Comparison of ENCODE assay signal across 8 mouse cellular contexts in genomic region chr17:49427631-49428238, GRCm38 (mm10). TPM values are rescaled to one million over a fixed set of nuclear protein-coding genes. Genes with fewer than 3 reads are reported as not detected.
A peak's percentile ranks its signal among the peaks of the same experiment; 100 is the strongest.
DNase-seq lines count a peak whose midpoint lies in the region; ATAC-seq and TF ChIP-seq lines count a peak whose summit lies in the region.

No protein-coding gene starts in this region.

- no peaks in the 10 kb centered on the region for H3K9me3 ChIP-seq in ES-E14 (ENCODE audit: control insufficient read depth, insufficient read depth, low read depth, low read length)
- H3K9me3 ChIP-seq in forebrain, embryonic 11.5 days (ENCODE audit: control insufficient read depth, low read length), result no peaks in the 10 kb centered on the region
- no peaks in the 10 kb centered on the region for H3K9me3 ChIP-seq in limb, embryonic 11.5 days (ENCODE audit: control insufficient read depth, low read length)
- H3K9me3 ChIP-seq in neural tube, embryonic 14.5 days (ENCODE audit: control insufficient read depth, low read length), result no peaks in the 10 kb centered on the region

- peak; percentile 60 for ATAC-seq in forebrain, embryonic 11.5 days (replicated peaks; ENCODE audit: low FRiP score)
- peak; percentile 19; the same call in 1 of the 2 replicates for ATAC-seq in limb, embryonic 11.5 days (ENCODE audit: insufficient number of reproducible peaks, low FRiP score, low TSS enrichment, low read depth)
- ATAC-seq in neural tube, embryonic 14.5 days (ENCODE audit: low read depth), result peak; percentile 47

- H3K27ac ChIP-seq in ES-E14 (ENCODE audit: insufficient read depth, low read depth, low read length, poor library complexity, severe bottlenecking), result no peak overlapping the region
- H3K27ac ChIP-seq in forebrain, embryonic 11.5 days (ENCODE audit: low read depth, low read length), result no peak overlapping the region
- no peak overlapping the region for H3K27ac ChIP-seq in limb, embryonic 11.5 days (replicated peaks; ENCODE audit: low read depth, low read length)
- no peak overlapping the region for H3K27ac ChIP-seq in neural tube, embryonic 14.5 days (ENCODE audit: low read depth, low read length)

- 19% methylated on average over 9 of the region's 9 CpGs for WGBS in forebrain, embryonic 11.5 days
- WGBS in limb, embryonic 11.5 days, result 21% methylated on average over 9 of the region's 9 CpGs
- WGBS in neural tube, embryonic 14.5 days, result 17% methylated on average over 9 of the region's 9 CpGs

- H3K4me3 ChIP-seq in ES-E14 (ENCODE audit: insufficient read depth in 1 of 2, low read depth in 1 of 2, low read length in 2 of 2, poor library complexity in 1 of 2, severe bottlenecking in 1 of 2), result peak overlapping the region; percentile 17 to 78; a peak in 3 of 4 replicates
- peak overlapping the region; percentile 60 for H3K4me3 ChIP-seq in forebrain, embryonic 11.5 days (ENCODE audit: low read depth, low read length)
- H3K4me3 ChIP-seq in limb, embryonic 11.5 days (ENCODE audit: low read depth, low read length), result no peak overlapping the region; the same call in 1 of the 2 replicates
- H3K4me3 ChIP-seq in neural tube, embryonic 14.5 days (ENCODE audit: low read depth, low read length), result peak overlapping the region; percentile 66

- H3K4me1 ChIP-seq in ES-E14 (ENCODE audit: control insufficient read depth in 2 of 2, insufficient read depth in 2 of 2, low read length in 2 of 2, poor library complexity in 1 of 2), result peaks cover 2 to 6% of the 10 kb centered on the region in 2 experiments; a peak in 3 of 4 replicates
- H3K4me1 ChIP-seq in forebrain, embryonic 11.5 days (replicated peaks; ENCODE audit: control insufficient read depth, insufficient read depth, low read length), result no peaks in the 10 kb centered on the region; the same call in 1 of the 2 replicates
- peaks cover 6% of the 10 kb centered on the region; the same call in 1 of the 2 replicates for H3K4me1 ChIP-seq in limb, embryonic 11.5 days (ENCODE audit: control insufficient read depth, insufficient read depth, low read length)
- H3K4me1 ChIP-seq in neural tube, embryonic 14.5 days (ENCODE audit: control insufficient read depth, insufficient read depth, low read length), result peaks cover 4% of the 10 kb centered on the region; the same call in 1 of the 2 replicates

- no peak overlapping the region for H3K9ac ChIP-seq in ES-E14 (ENCODE audit: insufficient read depth, low read depth, low read length, poor library complexity, severe bottlenecking)
- peak overlapping the region; percentile 74; the same call in 1 of the 2 replicates for H3K9ac ChIP-seq in forebrain, embryonic 11.5 days (ENCODE audit: low read length)
- no peak overlapping the region for H3K9ac ChIP-seq in limb, embryonic 11.5 days (ENCODE audit: low read length)
- H3K9ac ChIP-seq in neural tube, embryonic 14.5 days (replicated peaks; ENCODE audit: low read depth, low read length), result no peak overlapping the region

- in situ Hi-C loops in ES-E14 (cut with MboI; ENCODE audit: low sequenced_read_pairs in 2 of 2, unreplicated experiment in 2 of 2), result no loop called here

- no peaks in the 10 kb centered on the region for H3K36me3 ChIP-seq in ES-E14 (ENCODE audit: control insufficient read depth, insufficient read depth, low read length, poor library complexity, severe bottlenecking)
- no peaks in the 10 kb centered on the region for H3K36me3 ChIP-seq in forebrain, embryonic 11.5 days (ENCODE audit: control insufficient read depth, insufficient read depth, low read length)
- H3K36me3 ChIP-seq in limb, embryonic 11.5 days (ENCODE audit: control insufficient read depth, insufficient read depth, low read length), result no peaks in the 10 kb centered on the region
- H3K36me3 ChIP-seq in neural tube, embryonic 14.5 days (ENCODE audit: control insufficient read depth, insufficient read depth, low read length), result no peaks in the 10 kb centered on the region

- peak overlapping the region; percentile 64 for H3K4me2 ChIP-seq in forebrain, embryonic 11.5 days (ENCODE audit: low read depth, low read length, severe bottlenecking)
- peak overlapping the region; percentile 70 for H3K4me2 ChIP-seq in limb, embryonic 11.5 days (ENCODE audit: low read depth, severe bottlenecking)
- peak overlapping the region; percentile 32; the same call in 1 of the 2 replicates for H3K4me2 ChIP-seq in neural tube, embryonic 14.5 days (ENCODE audit: low read depth, low read length)

- H3K27me3 ChIP-seq in forebrain, embryonic 11.5 days (ENCODE audit: control insufficient read depth, insufficient read depth, low read length), result no peaks in the 10 kb centered on the region
- H3K27me3 ChIP-seq in limb, embryonic 11.5 days (ENCODE audit: control insufficient read depth, insufficient read depth, low read length), result no peaks in the 10 kb centered on the region
- no peaks in the 10 kb centered on the region for H3K27me3 ChIP-seq in neural tube, embryonic 14.5 days (ENCODE audit: control insufficient read depth, insufficient read depth, low read length)

- peak; percentile 40 for DNase-seq in kidney, adult 11 months
- DNase-seq in kidney, postnatal 4 days, result no peak
- peak; percentile 57 for DNase-seq in ES-E14 (ENCODE audit: low read depth, low spot score)
- DNase-seq in forebrain, embryonic 11.5 days (ENCODE audit: low spot score), result peak; percentile 69
- peak; percentile 66 for DNase-seq in limb, embryonic 11.5 days (ENCODE audit: low spot score)
- DNase-seq in ovary, postnatal 14 days (ENCODE audit: low spot score), result no peak
- no peak for DNase-seq in adrenal gland, adult 8-10 months

TF ChIP-seq in ES-E14, 5 proteins besides CTCF, POLR2A, EP300 and RAD21:
- TF ChIP-seq MAFK (IDR thresholded peaks at IDR 0.05; ENCODE audit: insufficient read depth, low read depth, low read length) (no peak), ZC3H11A (IDR thresholded peaks at IDR 0.05; ENCODE audit: borderline replicate concordance, low read depth, low read length) (no peak), ZNF384 (IDR thresholded peaks at IDR 0.05; ENCODE audit: low read depth, low read length) (no peak), HCFC1 (IDR thresholded peaks at IDR 0.05; ENCODE audit: borderline replicate concordance, insufficient read depth, low read length) (no peak)

RNA-seq across cellular contexts. Expression of gene Mocs1, which starts 0.4 kb away (rescaled TPM):
- 6.4 and 6.9 TPM in 2 replicates for total RNA-seq in ES-E14 (2012; rRNA removed)
- 5.6 and 7.4 TPM in 2 replicates for polyA plus RNA-seq in forebrain, embryonic 11.5 days (2014; fragmentation: Nextera tagmentation; extraction: Ambion mirVana)
- 7.1 and 8.2 TPM in 2 replicates for polyA plus RNA-seq in limb, embryonic 11.5 days (2014; fragmentation: Nextera tagmentation; extraction: Ambion mirVana)
- 4.4 and 5.0 TPM in 2 replicates for polyA plus RNA-seq in neural tube, embryonic 14.5 days (2014; fragmentation: Nextera tagmentation; extraction: Ambion mirVana)
- total RNA-seq in adrenal gland, adult 8-10 months (2022), result 10 to 100 TPM; 50.7 to 57.1 (median 53.5) TPM

Comparison
In these comparisons a context has a peak if more than half of its experiments do, and no peak if none do; other contexts are left out.
1. DNase-seq: peak in kidney, adult 11 months (single experiment), ES-E14 (single experiment), forebrain, embryonic 11.5 days (single experiment) and limb, embryonic 11.5 days (single experiment); none in kidney, postnatal 4 days (0 of 2), ovary, postnatal 14 days (single experiment) and adrenal gland, adult 8-10 months (single experiment).
2. Peak in every context shown above with its lines, with median percentiles within 50 percentile points of each other: ATAC-seq and H3K4me2 ChIP-seq.